Mouse (Mus musculus): ENCODE results near the gene Ccdc136. TPM values are rescaled to one million over a fixed set of nuclear protein-coding genes. Genes with fewer than 3 reads are reported as not detected.

The Ccdc136 gene
- polyA plus RNA-seq, 1 experiment from 2014 or later, result 22.6 TPM

Small RNA genes within 50 kb of the gene (microRNA-seq; reads per million reads assigned to microRNA genes)
- gene Gm26220, result not detected
- not detected for gene Gm44354

Other genes with a start within 250 kb of the Ccdc136 start
- 46.1 and 48.8 TPM in 2 replicates for gene Rbm28, start 231.3 kb upstream of the Ccdc136 start, polyA plus RNA-seq (2015; fragmentation: Nextera tagmentation; extraction: Ambion mirVana)
- 1.0 and 1.6 TPM in 2 replicates for gene Prrt4, start 216.7 kb upstream of the Ccdc136 start, polyA plus RNA-seq (2015; fragmentation: Nextera tagmentation; extraction: Ambion mirVana)
- gene Impdh1, start 179.9 kb upstream of the Ccdc136 start, polyA plus RNA-seq (2015; fragmentation: Nextera tagmentation; extraction: Ambion mirVana), result 39.7 and 44.9 TPM in 2 replicates
- 30.2 and 33.2 TPM in 2 replicates for gene Hilpda, start 123.8 kb upstream of the Ccdc136 start, polyA plus RNA-seq (2015; fragmentation: Nextera tagmentation; extraction: Ambion mirVana)
- gene Fam71f2, start 116.7 kb upstream of the Ccdc136 start, polyA plus RNA-seq (2015; fragmentation: Nextera tagmentation; extraction: Ambion mirVana), result 0.28 and 0.32 TPM in 2 replicates
- gene Fam71f1, start 77.2 kb upstream of the Ccdc136 start, polyA plus RNA-seq (2015; fragmentation: Nextera tagmentation; extraction: Ambion mirVana), result 0.12 and 0.22 TPM in 2 replicates
- 382 and 391 TPM in 2 replicates for gene Calu, start 48.2 kb upstream of the Ccdc136 start, polyA plus RNA-seq (2015; fragmentation: Nextera tagmentation; extraction: Ambion mirVana)
- 0.26 and 0.29 TPM in 2 replicates for gene Opn1sw, start 7.8 kb upstream of the Ccdc136 start, polyA plus RNA-seq (2015; fragmentation: Nextera tagmentation; extraction: Ambion mirVana)
- gene Flnc, start 36.9 kb downstream of the Ccdc136 start, polyA plus RNA-seq (2015; fragmentation: Nextera tagmentation; extraction: Ambion mirVana), result 7.7 and 9.3 TPM in 2 replicates
- gene Atp6v1f, start 71.4 kb downstream of the Ccdc136 start, polyA plus RNA-seq (2015; fragmentation: Nextera tagmentation; extraction: Ambion mirVana), result 268 and 287 TPM in 2 replicates
- gene Atp6v1fnb, start 75.1 kb downstream of the Ccdc136 start, polyA plus RNA-seq (2015; fragmentation: Nextera tagmentation; extraction: Ambion mirVana), result not detected in 2 replicates
- gene Kcp, start 111.6 kb downstream of the Ccdc136 start, polyA plus RNA-seq (2015; fragmentation: Nextera tagmentation; extraction: Ambion mirVana), result 24.0 and 27.9 TPM in 2 replicates
- gene Irf5, start 130.3 kb downstream of the Ccdc136 start, polyA plus RNA-seq (2015; fragmentation: Nextera tagmentation; extraction: Ambion mirVana), result 6.1 and 7.4 TPM in 2 replicates
- 91.3 and 93.2 TPM in 2 replicates for gene Tnpo3, start 213.6 kb downstream of the Ccdc136 start, polyA plus RNA-seq (2015; fragmentation: Nextera tagmentation; extraction: Ambion mirVana)